Mouse (Mus musculus): ENCODE measurements around the gene Sh2b3.

DNA sequence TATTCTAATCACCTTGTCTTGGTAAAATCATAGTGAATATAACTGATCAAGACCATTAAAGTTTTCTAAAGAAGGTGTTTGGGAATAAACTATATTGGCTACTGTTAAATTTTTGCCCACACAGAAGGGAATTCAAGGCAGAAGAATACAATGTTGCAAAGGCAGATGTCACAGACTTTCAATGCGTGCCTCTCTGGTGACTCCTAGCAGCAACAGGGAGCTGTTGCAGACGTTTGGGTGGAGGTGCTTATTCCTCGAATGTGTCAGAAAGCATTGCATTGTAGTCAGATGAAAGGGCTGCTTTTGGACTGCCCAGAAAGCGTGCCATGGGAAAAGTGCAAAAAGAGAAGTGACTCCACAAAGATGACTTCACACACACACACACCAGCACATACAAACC is 55.0 kb downstream of the Sh2b3 start:
- no peak for TF ChIP-seq ZNF384 (IDR thresholded peaks at IDR 0.05; ENCODE audit: low read depth, low read length)
- TF ChIP-seq MYC (IDR thresholded peaks at IDR 0.05; ENCODE audit: low read depth, low read length) = no peak
- 0 out of 4 replicates have a peak, but pooled peaks of 1 of the 2 experiments have one; percentile 16 for TF ChIP-seq CTCF (conservative IDR thresholded peaks at IDR 0.05 in 1 of 2, IDR thresholded peaks at IDR 0.05 in 1 of 2; ENCODE audit: low read depth in 2 of 2, low read length in 2 of 2)
